Mouse (Mus musculus) stomach, embryonic 16.5 days (tissue): ENCODE results near the gene Nms. TPM values are rescaled to one million over a fixed set of nuclear protein-coding genes. Genes with fewer than 3 reads are reported as not detected.
A peak's percentile ranks its signal among the peaks of the same experiment; 100 is the strongest.

Experiments
- ATAC-seq: fragments of 200-750 bp; cut with Nextera tagmentation; 2 replicates; pipeline ENCODE4 v1.8.0; 2017; ENCODE audit warnings: moderate number of reproducible peaks, moderate TSS enrichment; ENCODE audit not compliant: insufficient read depth, low FRiP score
- H3K27ac ChIP-seq: fragments of 300-500 bp; sonication (generic); 2 replicates; pipeline ENCODE4 v1.5.1; 2014; ENCODE audit warnings: low read length
- H3K27me3 ChIP-seq: fragments of 300-500 bp; sonication (generic); 2 replicates; pipeline ENCODE4 v1.6.1; 2014; ENCODE audit warnings: low read length, control low read depth, mixed read lengths; ENCODE audit not compliant: control insufficient read depth, insufficient read depth
- H3K36me3 ChIP-seq: fragments of 300-500 bp; sonication (generic); 2 replicates; pipeline ENCODE4 v1.6.1; 2014; ENCODE audit warnings: low read length; ENCODE audit not compliant: control insufficient read depth, insufficient read depth
- H3K4me1 ChIP-seq: fragments of 300-500 bp; sonication (generic); 2 replicates; pipeline ENCODE4 v1.6.1; 2014; ENCODE audit warnings: low read length, control low read depth, mixed read lengths; ENCODE audit not compliant: control insufficient read depth, insufficient read depth
- H3K4me2 ChIP-seq: fragments of 300-500 bp; sonication (generic); 2 replicates; pipeline ENCODE4 v1.6.1; 2014; ENCODE audit warnings: low read depth, low read length, mixed read lengths
- H3K4me3 ChIP-seq: fragments of 300-500 bp; sonication (generic); replicated peaks from 2 replicates; pipeline ENCODE4 v1.5.1; 2014; ENCODE audit warnings: mild to moderate bottlenecking, low read length
- H3K9ac ChIP-seq: fragments of 300-500 bp; sonication (generic); 2 replicates; pipeline ENCODE4 v1.6.1; 2014; ENCODE audit warnings: low read length
- H3K9me3 ChIP-seq: fragments of 300-500 bp; sonication (generic); replicated peaks from 2 replicates; pipeline ENCODE4 v1.6.1; 2016; ENCODE audit warnings: low read length, control low read depth; ENCODE audit not compliant: control insufficient read depth
- WGBS: fragments of 180-500 bp; shearing (Covaris S2); extraction: QIAGEN DNeasy Blood & Tissue Kit; methylation state at CpG from one replicate; pipeline ENCODE4 v1.1.7; 2014; 5-methylcytosine and 5-hydroxymethylcytosine counted together
- polyA plus RNA-seq: library from polyadenylated mRNA; unstranded; fragments of >200 nt; fragmentation: Nextera tagmentation; extraction: Ambion mirVana; gene quantifications from 2 replicates; pipeline ENCODE4 v1.2.1, GENCODE M21; 2015

Nms gene
- polyA plus RNA-seq, 1 experiment from 2014 or later: not detected

DNA sequence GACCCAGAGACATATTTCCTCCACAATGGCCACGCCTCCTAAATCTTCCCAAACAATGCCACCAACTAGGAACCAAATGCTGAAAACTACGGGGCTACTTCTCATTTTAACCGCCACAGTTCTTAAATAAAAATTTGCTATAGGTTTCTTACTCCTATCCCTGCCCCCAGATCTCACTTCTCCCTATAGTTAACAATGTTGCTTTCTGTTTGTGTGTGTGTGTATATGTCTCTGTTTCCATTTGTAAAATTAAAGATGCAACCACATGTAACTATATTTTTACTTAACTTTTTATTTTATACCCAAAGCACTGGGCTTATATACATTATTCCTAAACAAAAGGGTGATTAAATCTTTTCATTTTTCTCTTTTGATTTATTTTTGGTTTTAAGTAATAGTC, 46.4 kb downstream of the Nms start, which contains the start of gene Pdcl3:
TSS of gene Pdcl3 (plus strand) at position 301 of the 400 bp plus-strand sequence.
- WGBS: 81% methylated on average over 3 of the region's 3 CpGs
- H3K36me3 ChIP-seq: no peaks in the 10 kb centered on the region
- no peak within 1 kb of the TSS for H3K27ac ChIP-seq
- no peak within 1 kb of the TSS for H3K4me2 ChIP-seq
- ATAC-seq: no peak
- H3K9me3 ChIP-seq: no peaks in the 10 kb centered on the region
- no peak within 1 kb of the TSS for H3K4me3 ChIP-seq
- H3K4me1 ChIP-seq: peaks cover 12% of the 10 kb centered on the region; the same call in 1 of the 2 replicates
- no peak within 1 kb of the TSS for H3K9ac ChIP-seq
- H3K27me3 ChIP-seq: no peaks in the 10 kb centered on the region

DNA sequence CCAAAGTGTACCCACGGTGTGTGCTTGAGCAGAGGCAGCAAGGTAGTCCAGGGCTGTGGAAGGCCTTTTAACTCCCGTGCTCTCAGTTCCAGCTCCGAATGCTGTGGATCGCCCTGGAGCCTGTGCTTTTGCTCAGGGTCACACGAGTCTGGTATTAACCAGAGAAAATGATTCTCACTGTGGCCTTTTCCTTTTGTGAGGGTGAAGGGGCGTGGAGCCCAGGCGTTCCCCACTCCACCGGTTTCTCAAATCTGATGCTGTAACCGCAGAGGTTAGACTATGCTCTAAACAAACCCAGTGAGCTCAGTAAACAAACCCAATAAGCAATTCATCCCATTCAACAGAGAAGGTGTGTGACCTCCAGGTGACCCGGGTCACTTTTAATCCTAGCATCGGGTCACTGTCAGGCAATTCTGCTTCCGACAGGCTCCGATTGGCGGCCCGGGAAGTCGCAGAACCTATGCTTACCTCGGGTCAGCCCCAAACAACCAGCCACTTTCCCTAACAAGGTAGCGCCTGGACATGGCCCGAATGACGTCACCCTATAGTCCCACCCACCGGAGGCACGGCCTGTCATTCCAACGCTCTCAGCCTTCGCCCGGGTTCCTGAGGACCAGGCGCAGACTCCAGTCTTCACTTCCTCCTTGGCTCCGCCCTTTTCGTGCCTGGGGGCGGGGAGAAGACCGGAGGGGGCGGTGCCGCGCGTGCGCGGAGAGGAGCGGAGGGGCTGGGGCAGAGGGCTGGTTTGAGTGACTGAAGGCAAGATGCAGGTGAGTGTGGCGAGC, 48.3 kb downstream of the Nms start:
- Histone ChIP-seq H3K27me3 (no peaks in the 10 kb centered on the region), H3K9ac (peak overlapping the region; percentile 94), H3K4me2 (peak overlapping the region; percentile 77), H3K4me1 (peaks cover 12% of the 10 kb centered on the region; the same call in 1 of the 2 replicates), H3K27ac (peak overlapping the region; percentile 87), H3K9me3 (no peaks in the 10 kb centered on the region), H3K4me3 (peak overlapping the region; percentile 94), H3K36me3 (no peaks in the 10 kb centered on the region)
- 2% methylated on average over 38 of the region's 38 CpGs for WGBS
- peak; percentile 98 for ATAC-seq

DNA sequence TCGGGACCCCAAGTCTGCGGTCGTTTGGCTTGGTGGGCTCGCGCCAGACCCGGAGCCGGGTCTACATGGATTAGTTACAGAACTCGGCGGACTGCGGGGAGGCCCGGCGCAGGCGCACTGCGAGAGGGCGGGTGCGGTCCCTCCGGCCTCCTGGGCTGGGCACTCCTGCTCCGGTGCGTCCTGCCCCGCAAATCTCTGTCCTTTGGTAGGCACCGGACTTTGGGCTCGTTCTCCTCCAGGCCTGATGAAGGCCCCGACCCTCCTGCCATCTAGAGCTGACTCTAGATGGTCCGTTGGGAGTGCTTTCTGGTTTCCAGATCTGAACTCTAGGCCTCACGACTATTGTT, 48.9 kb downstream of the Nms start:
- Histone ChIP-seq H3K36me3 (no peaks in the 10 kb centered on the region), H3K4me2 (peak overlapping the region; percentile 96)
- peak; percentile 86 for ATAC-seq

DNA sequence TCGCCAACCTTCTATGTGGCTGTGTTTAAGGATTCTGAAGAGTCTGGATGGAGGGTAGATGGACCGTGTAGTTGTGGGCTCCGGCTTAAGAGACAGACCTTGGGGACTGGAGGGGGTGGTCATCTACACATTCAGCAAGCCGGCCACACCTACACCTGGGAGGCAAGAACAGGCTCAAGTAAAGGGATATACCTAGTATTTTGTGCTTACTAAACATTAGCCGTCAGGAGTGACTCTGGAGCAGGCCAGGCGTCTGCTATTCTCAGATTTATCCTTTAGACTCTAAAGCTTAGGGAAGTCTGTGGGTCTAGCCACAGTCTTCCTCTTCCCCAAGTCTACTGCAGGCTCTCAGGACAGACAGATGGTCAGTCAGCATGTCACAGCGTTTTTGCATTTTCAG, 49.4 kb downstream of the Nms start:
- Histone ChIP-seq H3K4me1 (peaks cover 12% of the 10 kb centered on the region; the same call in 1 of the 2 replicates), H3K9ac (peak overlapping the region; percentile 94), H3K9me3 (no peaks in the 10 kb centered on the region), H3K4me3 (peak overlapping the region; percentile 94), H3K4me2 (peak overlapping the region; percentile 96), H3K36me3 (no peaks in the 10 kb centered on the region), H3K27ac (peak overlapping the region; percentile 87), H3K27me3 (no peaks in the 10 kb centered on the region)
- no peak for ATAC-seq
- WGBS: 19% methylated on average over 7 of the region's 7 CpGs

More for the DNA sequence above, 48.9 kb downstream of the Nms start:
- H3K4me1 ChIP-seq: peaks cover 12% of the 10 kb centered on the region; the same call in 1 of the 2 replicates
- H3K4me3 ChIP-seq: peak overlapping the region; percentile 94
- H3K27ac ChIP-seq: peak overlapping the region; percentile 87
- H3K9ac ChIP-seq: peak overlapping the region; percentile 94
- 1% methylated on average over 25 of the region's 25 CpGs for WGBS
- no peaks in the 10 kb centered on the region for H3K27me3 ChIP-seq
- no peaks in the 10 kb centered on the region for H3K9me3 ChIP-seq

DNA sequence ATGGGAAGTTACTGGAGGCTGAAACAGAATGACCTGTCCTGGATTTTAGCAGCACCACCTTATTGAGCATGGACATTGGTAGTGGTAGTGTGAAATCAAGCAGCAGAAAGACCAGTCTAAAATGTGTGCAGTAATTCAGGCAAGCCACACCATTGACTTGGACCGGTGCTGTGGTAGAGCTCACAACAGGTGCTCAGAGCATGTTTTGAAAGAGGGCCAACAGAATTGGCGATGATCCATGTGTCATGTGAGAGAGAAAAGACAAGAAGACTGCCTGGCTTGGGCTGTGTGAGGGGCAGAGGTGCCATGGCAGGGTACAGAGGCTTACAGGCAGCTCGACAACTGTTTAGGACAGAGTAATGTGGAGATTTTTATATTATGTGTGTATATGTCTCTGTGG, 53.4 kb downstream of the Nms start:
- H3K27ac ChIP-seq: no peak overlapping the region
- H3K9ac ChIP-seq: no peak overlapping the region
- peaks cover 14% of the 10 kb centered on the region for H3K36me3 ChIP-seq
- WGBS: 85% methylated on average over 3 of the region's 3 CpGs
- no peak overlapping the region for H3K4me3 ChIP-seq
- H3K9me3 ChIP-seq: no peaks in the 10 kb centered on the region
- no peak for ATAC-seq
- no peaks in the 10 kb centered on the region for H3K27me3 ChIP-seq
- H3K4me1 ChIP-seq: 0 out of 2 replicates have a peak, but pooled peaks cover 9% of the 10 kb centered on the region
- no peak overlapping the region for H3K4me2 ChIP-seq

Other genes with a start within 250 kb of the Nms start
- gene Lonrf2, start 102.4 kb upstream of the Nms start, polyA plus RNA-seq: 0.76 and 1.00 TPM in 2 replicates
- gene Chst10, start 41.0 kb upstream of the Nms start, polyA plus RNA-seq: 2.7 TPM in 2 replicates
- gene Pdcl3, start 46.5 kb downstream of the Nms start, polyA plus RNA-seq: 172 and 191 TPM in 2 replicates